Mouse (Mus musculus): Measurements from ENCODE around the gene Prdx5. TPM values are rescaled to one million over a fixed set of nuclear protein-coding genes. Genes with fewer than 3 reads are reported as not detected.

Prdx5 gene
- polyA plus RNA-seq, 1 experiment from 2014 or later = 210 TPM

- H3K4me3 ChIP-seq (ENCODE audit: control insufficient read depth in 1 of 2, insufficient read depth in 1 of 2, low read depth in 1 of 2, low read length in 2 of 2) = peak within 1 kb of the TSS; percentile 38 to 48
- peak within 1 kb of the TSS; percentile 64 for H3K9ac ChIP-seq (ENCODE audit: low read length)
- peaks cover 0 to 12% of the 10 kb centered on the region in 2 experiments; a peak in 3 of 4 replicates for H3K4me1 ChIP-seq (ENCODE audit: control insufficient read depth in 2 of 2, insufficient read depth in 2 of 2, low read length in 2 of 2)
- no peak for ATAC-seq (ENCODE audit: insufficient number of reproducible peaks, insufficient read depth, low FRiP score, low read depth)
- H3K27me3 ChIP-seq (ENCODE audit: control insufficient read depth, insufficient read depth, low read length) = peaks cover 64% of the 10 kb centered on the region
- peak within 1 kb of the TSS; percentile 95 for H3K4me2 ChIP-seq (ENCODE audit: low read length)
- 8% methylated on average over 23 of the region's 23 CpGs for WGBS
- H3K27ac ChIP-seq (replicated peaks in 1 of 2; ENCODE audit: control insufficient read depth in 1 of 2, insufficient read depth in 1 of 2, low read depth in 2 of 2, low read length in 2 of 2) = no peak within 1 kb of the TSS
- 0 out of 2 replicates have a peak, but pooled peaks cover 6% of the 10 kb centered on the region for H3K36me3 ChIP-seq (ENCODE audit: control insufficient read depth, insufficient read depth, low read length)
- no peaks in the 10 kb centered on the region for H3K9me3 ChIP-seq (ENCODE audit: control insufficient read depth, low read length)
These were observed 24.5 kb upstream of the Prdx5 start, which contains the start of gene Kcnk4 for GRCm38 (mm10) chr19:6934195-6934977. Kcnk4 (minus strand) TSS chr19:6934515.

- WGBS = 5% methylated on average over 58 of the region's 58 CpGs
- H3K36me3 ChIP-seq (ENCODE audit: control insufficient read depth, insufficient read depth, low read length) = 0 out of 2 replicates have a peak, but pooled peaks cover 6% of the 10 kb centered on the region
- ATAC-seq (ENCODE audit: insufficient number of reproducible peaks, insufficient read depth, low FRiP score, low read depth) = no peak
- H3K4me2 ChIP-seq (ENCODE audit: low read length) = peak overlapping the region; percentile 95
- H3K27ac ChIP-seq (replicated peaks in 1 of 2; ENCODE audit: control insufficient read depth in 1 of 2, insufficient read depth in 1 of 2, low read depth in 2 of 2, low read length in 2 of 2) = no peak overlapping the region
- peaks cover 0 to 12% of the 10 kb centered on the region in 2 experiments; a peak in 3 of 4 replicates for H3K4me1 ChIP-seq (ENCODE audit: control insufficient read depth in 2 of 2, insufficient read depth in 2 of 2, low read length in 2 of 2)
- H3K27me3 ChIP-seq (ENCODE audit: control insufficient read depth, insufficient read depth, low read length) = peaks cover 71% of the 10 kb centered on the region
- peak overlapping the region; percentile 38 to 48 for H3K4me3 ChIP-seq (ENCODE audit: control insufficient read depth in 1 of 2, insufficient read depth in 1 of 2, low read depth in 1 of 2, low read length in 2 of 2)
- H3K9me3 ChIP-seq (ENCODE audit: control insufficient read depth, low read length) = no peaks in the 10 kb centered on the region
- peak overlapping the region; percentile 64 for H3K9ac ChIP-seq (ENCODE audit: low read length)
These were observed 23.7 kb upstream of the Prdx5 start for GRCm38 (mm10) chr19:6933436-6934194.

- ATAC-seq (ENCODE audit: insufficient number of reproducible peaks, insufficient read depth, low FRiP score, low read depth) = no peak
- H3K4me3 ChIP-seq (ENCODE audit: control insufficient read depth in 1 of 2, insufficient read depth in 1 of 2, low read depth in 1 of 2, low read length in 2 of 2) = peak overlapping the region in 1 of 2 experiments; percentile 48; a peak in 1 of 4 replicates
- peak overlapping the region; percentile 95 for H3K4me2 ChIP-seq (ENCODE audit: low read length)
- H3K27ac ChIP-seq (replicated peaks in 1 of 2; ENCODE audit: control insufficient read depth in 1 of 2, insufficient read depth in 1 of 2, low read depth in 2 of 2, low read length in 2 of 2) = no peak overlapping the region
- H3K27me3 ChIP-seq (ENCODE audit: control insufficient read depth, insufficient read depth, low read length) = peaks cover 76% of the 10 kb centered on the region
- H3K4me1 ChIP-seq (ENCODE audit: control insufficient read depth in 2 of 2, insufficient read depth in 2 of 2, low read length in 2 of 2) = peaks cover 0 to 12% of the 10 kb centered on the region in 2 experiments; a peak in 3 of 4 replicates
- 0 out of 2 replicates have a peak, but pooled peaks cover 4% of the 10 kb centered on the region for H3K36me3 ChIP-seq (ENCODE audit: control insufficient read depth, insufficient read depth, low read length)
- H3K9ac ChIP-seq (ENCODE audit: low read length) = 0 out of 2 replicates have a peak overlapping the region, but pooled peaks have one; percentile 64
- H3K9me3 ChIP-seq (ENCODE audit: control insufficient read depth, low read length) = no peaks in the 10 kb centered on the region
- WGBS = 32% methylated on average over 4 of the region's 4 CpGs
These were observed 23.2 kb upstream of the Prdx5 start for GRCm38 (mm10) chr19:6933102-6933435.

- no peaks in the 10 kb centered on the region for H3K9me3 ChIP-seq (ENCODE audit: control insufficient read depth, low read length)
- H3K27me3 ChIP-seq (ENCODE audit: control insufficient read depth, insufficient read depth, low read length) = peaks cover 86% of the 10 kb centered on the region
- no peak overlapping the region for H3K27ac ChIP-seq (replicated peaks in 1 of 2; ENCODE audit: control insufficient read depth in 1 of 2, insufficient read depth in 1 of 2, low read depth in 2 of 2, low read length in 2 of 2)
- no peak overlapping the region for H3K4me3 ChIP-seq (ENCODE audit: control insufficient read depth in 1 of 2, insufficient read depth in 1 of 2, low read depth in 1 of 2, low read length in 2 of 2)
- H3K9ac ChIP-seq (ENCODE audit: low read length) = no peak overlapping the region
- H3K4me2 ChIP-seq (ENCODE audit: low read length) = no peak overlapping the region
- WGBS = 56% methylated on average over 1 of the region's 1 CpGs
- ATAC-seq (ENCODE audit: insufficient number of reproducible peaks, insufficient read depth, low FRiP score, low read depth) = no peak
- peaks cover 0 to 14% of the 10 kb centered on the region in 2 experiments; a peak in 3 of 4 replicates for H3K4me1 ChIP-seq (ENCODE audit: control insufficient read depth in 2 of 2, insufficient read depth in 2 of 2, low read length in 2 of 2)
- H3K36me3 ChIP-seq (ENCODE audit: control insufficient read depth, insufficient read depth, low read length) = no peaks in the 10 kb centered on the region
These were observed 22.1 kb upstream of the Prdx5 start for GRCm38 (mm10) chr19:6932018-6932417.

GRCm38 (mm10) chr19:6931002-6931401 is 21.1 kb upstream of the Prdx5 start:
- no peaks in the 10 kb centered on the region for H3K36me3 ChIP-seq (ENCODE audit: control insufficient read depth, insufficient read depth, low read length)
- WGBS = 6% methylated on average over 2 of the region's 2 CpGs
- no peak overlapping the region for H3K4me3 ChIP-seq (ENCODE audit: control insufficient read depth in 1 of 2, insufficient read depth in 1 of 2, low read depth in 1 of 2, low read length in 2 of 2)
- peaks cover 0 to 23% of the 10 kb centered on the region in 2 experiments; a peak in 3 of 4 replicates for H3K4me1 ChIP-seq (ENCODE audit: control insufficient read depth in 2 of 2, insufficient read depth in 2 of 2, low read length in 2 of 2)
- H3K27me3 ChIP-seq (ENCODE audit: control insufficient read depth, insufficient read depth, low read length) = peaks cover 92% of the 10 kb centered on the region
- no peak overlapping the region for H3K4me2 ChIP-seq (ENCODE audit: low read length)
- no peak for ATAC-seq (ENCODE audit: insufficient number of reproducible peaks, insufficient read depth, low FRiP score, low read depth)
- no peak overlapping the region for H3K27ac ChIP-seq (replicated peaks in 1 of 2; ENCODE audit: control insufficient read depth in 1 of 2, insufficient read depth in 1 of 2, low read depth in 2 of 2, low read length in 2 of 2)
- H3K9me3 ChIP-seq (ENCODE audit: control insufficient read depth, low read length) = peaks cover 4% of the 10 kb centered on the region; the same call in 1 of the 2 replicates
- H3K9ac ChIP-seq (ENCODE audit: low read length) = no peak overlapping the region

- H3K9me3 ChIP-seq (ENCODE audit: control insufficient read depth, low read length) = peaks cover 5% of the 10 kb centered on the region; the same call in 1 of the 2 replicates
- H3K4me1 ChIP-seq (ENCODE audit: control insufficient read depth in 2 of 2, insufficient read depth in 2 of 2, low read length in 2 of 2) = peaks cover 2 to 24% of the 10 kb centered on the region in 2 experiments; a peak in 3 of 4 replicates
- ATAC-seq (ENCODE audit: insufficient number of reproducible peaks, insufficient read depth, low FRiP score, low read depth) = no peak
- H3K36me3 ChIP-seq (ENCODE audit: control insufficient read depth, insufficient read depth, low read length) = no peaks in the 10 kb centered on the region
- H3K27me3 ChIP-seq (ENCODE audit: control insufficient read depth, insufficient read depth, low read length) = peaks cover 78% of the 10 kb centered on the region
- no peak overlapping the region for H3K4me2 ChIP-seq (ENCODE audit: low read length)
- 13% methylated on average over 9 of the region's 9 CpGs for WGBS
- no peak overlapping the region for H3K9ac ChIP-seq (ENCODE audit: low read length)
- no peak overlapping the region for H3K4me3 ChIP-seq (ENCODE audit: control insufficient read depth in 1 of 2, insufficient read depth in 1 of 2, low read depth in 1 of 2, low read length in 2 of 2)
- H3K27ac ChIP-seq (replicated peaks in 1 of 2; ENCODE audit: control insufficient read depth in 1 of 2, insufficient read depth in 1 of 2, low read depth in 2 of 2, low read length in 2 of 2) = no peak overlapping the region
These were observed 18.2 kb upstream of the Prdx5 start for GRCm38 (mm10) chr19:6928080-6928479.

GRCm38 (mm10) chr19:6926559-6927255 is 16.8 kb upstream of the Prdx5 start:
- 20% methylated on average over 26 of the region's 26 CpGs for WGBS
- H3K27me3 ChIP-seq (ENCODE audit: control insufficient read depth, insufficient read depth, low read length) = peaks cover 64% of the 10 kb centered on the region
- peak overlapping the region; percentile 58 for H3K4me2 ChIP-seq (ENCODE audit: low read length)
- H3K9me3 ChIP-seq (ENCODE audit: control insufficient read depth, low read length) = peaks cover 5% of the 10 kb centered on the region; the same call in 1 of the 2 replicates
- peak overlapping the region; percentile 12 to 24; a peak in 2 of 4 replicates for H3K4me3 ChIP-seq (ENCODE audit: control insufficient read depth in 1 of 2, insufficient read depth in 1 of 2, low read depth in 1 of 2, low read length in 2 of 2)
- H3K4me1 ChIP-seq (ENCODE audit: control insufficient read depth in 2 of 2, insufficient read depth in 2 of 2, low read length in 2 of 2) = peaks cover 8 to 33% of the 10 kb centered on the region in 2 experiments
- no peak for ATAC-seq (ENCODE audit: insufficient number of reproducible peaks, insufficient read depth, low FRiP score, low read depth)
- peak overlapping the region; percentile 21; the same call in 1 of the 2 replicates for H3K9ac ChIP-seq (ENCODE audit: low read length)
- no peaks in the 10 kb centered on the region for H3K36me3 ChIP-seq (ENCODE audit: control insufficient read depth, insufficient read depth, low read length)
- H3K27ac ChIP-seq (replicated peaks in 1 of 2; ENCODE audit: control insufficient read depth in 1 of 2, insufficient read depth in 1 of 2, low read depth in 2 of 2, low read length in 2 of 2) = no peak overlapping the region
